Mouse (Mus musculus): Measurements from ENCODE around the gene Tex14. TPM values are rescaled to one million over a fixed set of nuclear protein-coding genes. Genes with fewer than 3 reads are reported as not detected.
A peak's percentile ranks its signal among the peaks of the same experiment; 100 is the strongest.
"Not testable (repeated sequence)": the region's sequence is repeated elsewhere in the genome, so short reads cannot be mapped to it uniquely, and the experiment has no call there.

Tex14 gene
- polyA plus RNA-seq, 1 experiment from 2014 or later, result 0.70 TPM

GRCm38 (mm10) chr11:87423551-87424325, 18.9 kb downstream of the Tex14 start:
- no peaks in the 10 kb centered on the region for H3K27me3 ChIP-seq (replicated peaks; ENCODE audit: control insufficient read depth, insufficient read depth, low read length)
- WGBS, result 39% methylated on average over 6 of the region's 6 CpGs
- ATAC-seq, result no peak
- no peak overlapping the region for H3K9ac ChIP-seq (ENCODE audit: low read depth, low read length)
- no peak overlapping the region for H3K4me2 ChIP-seq (ENCODE audit: low read depth, low read length)
- no peaks in the 10 kb centered on the region for H3K36me3 ChIP-seq (ENCODE audit: control insufficient read depth, insufficient read depth, low read length)
- H3K9me3 ChIP-seq (ENCODE audit: control insufficient read depth, low read length), result no peaks in the 10 kb centered on the region
- no peak overlapping the region for H3K27ac ChIP-seq (ENCODE audit: low read length)
- H3K4me3 ChIP-seq (ENCODE audit: low read length), result no peak overlapping the region
- H3K4me1 ChIP-seq (ENCODE audit: control insufficient read depth, insufficient read depth, low read length), result peaks cover 3% of the 10 kb centered on the region; the same call in 1 of the 2 replicates

- H3K4me1 ChIP-seq (ENCODE audit: control insufficient read depth, insufficient read depth, low read length), result peaks cover 3% of the 10 kb centered on the region; the same call in 1 of the 2 replicates
- peak overlapping the region; percentile 53 for H3K9ac ChIP-seq (ENCODE audit: low read depth, low read length)
- H3K4me2 ChIP-seq (ENCODE audit: low read depth, low read length), result peak overlapping the region; percentile 39
- H3K27me3 ChIP-seq (replicated peaks; ENCODE audit: control insufficient read depth, insufficient read depth, low read length), result no peaks in the 10 kb centered on the region
- WGBS, result 0% methylated on average over 7 of the region's 7 CpGs
- H3K27ac ChIP-seq (ENCODE audit: low read length), result no peak overlapping the region
- H3K36me3 ChIP-seq (ENCODE audit: control insufficient read depth, insufficient read depth, low read length), result no peaks in the 10 kb centered on the region
- H3K9me3 ChIP-seq (ENCODE audit: control insufficient read depth, low read length), result no peaks in the 10 kb centered on the region
- H3K4me3 ChIP-seq (ENCODE audit: low read length), result peak overlapping the region; percentile 41
- peak; percentile 68 for ATAC-seq
Measured at GRCm38 (mm10) chr11:87426121-87426449, 21.2 kb downstream of the Tex14 start.

GRCm38 (mm10) chr11:87426450-87427250, 21.8 kb downstream of the Tex14 start:
- peak overlapping the region; percentile 26 for H3K27ac ChIP-seq (ENCODE audit: low read length)
- peak overlapping the region; percentile 39 for H3K4me2 ChIP-seq (ENCODE audit: low read depth, low read length)
- H3K9ac ChIP-seq (ENCODE audit: low read depth, low read length), result peak overlapping the region; percentile 53
- H3K9me3 ChIP-seq (ENCODE audit: control insufficient read depth, low read length); H3K4me1 ChIP-seq (ENCODE audit: control insufficient read depth, insufficient read depth, low read length); H3K27me3 ChIP-seq (replicated peaks; ENCODE audit: control insufficient read depth, insufficient read depth, low read length); H3K36me3 ChIP-seq (ENCODE audit: control insufficient read depth, insufficient read depth, low read length): not testable (repeated sequence)
- peak overlapping the region; percentile 41 for H3K4me3 ChIP-seq (ENCODE audit: low read length)
- ATAC-seq, result peak; percentile 90
- whole genome bisulfite sequencing, result under 1% methylated on average over 24 of the region's 24 CpGs

GRCm38 (mm10) chr11:87427273-87428050, 22.6 kb downstream of the Tex14 start:
- Histone ChIP-seq H3K36me3 (ENCODE audit: control insufficient read depth, insufficient read depth, low read length) (no peaks in the 10 kb centered on the region), H3K4me1 (ENCODE audit: control insufficient read depth, insufficient read depth, low read length) (no peaks in the 10 kb centered on the region), H3K4me3 (ENCODE audit: low read length) (no peak overlapping the region), H3K27me3 (replicated peaks; ENCODE audit: control insufficient read depth, insufficient read depth, low read length) (no peaks in the 10 kb centered on the region), H3K4me2 (ENCODE audit: low read depth, low read length) (no peak overlapping the region), H3K9me3 (ENCODE audit: control insufficient read depth, low read length) (no peaks in the 10 kb centered on the region), H3K9ac (ENCODE audit: low read depth, low read length) (no peak overlapping the region), H3K27ac (ENCODE audit: low read length) (peak overlapping the region; percentile 26)
- 36% methylated on average over 1 of the region's 1 CpGs for WGBS
- ATAC-seq, result no peak

- no peak overlapping the region for H3K9ac ChIP-seq (ENCODE audit: low read depth, low read length)
- no peak overlapping the region for H3K4me3 ChIP-seq (ENCODE audit: low read length)
- H3K36me3 ChIP-seq (ENCODE audit: control insufficient read depth, insufficient read depth, low read length), result no peaks in the 10 kb centered on the region
- 52% methylated on average over 2 of the region's 2 CpGs for WGBS
- no peak for ATAC-seq
- H3K27me3 ChIP-seq (replicated peaks; ENCODE audit: control insufficient read depth, insufficient read depth, low read length), result no peaks in the 10 kb centered on the region
- no peak overlapping the region for H3K4me2 ChIP-seq (ENCODE audit: low read depth, low read length)
- no peak overlapping the region for H3K27ac ChIP-seq (ENCODE audit: low read length)
- H3K9me3 ChIP-seq (ENCODE audit: control insufficient read depth, low read length), result no peaks in the 10 kb centered on the region
- H3K4me1 ChIP-seq (ENCODE audit: control insufficient read depth, insufficient read depth, low read length), result no peaks in the 10 kb centered on the region
Measured at GRCm38 (mm10) chr11:87428051-87428673, 23.3 kb downstream of the Tex14 start.

GRCm38 (mm10) chr11:87429363-87429762, 24.5 kb downstream of the Tex14 start:
- ATAC-seq, result no peak
- 80% methylated on average over 4 of the region's 4 CpGs for WGBS
- Histone ChIP-seq H3K4me3 (ENCODE audit: low read length) (no peak overlapping the region), H3K27me3 (replicated peaks; ENCODE audit: control insufficient read depth, insufficient read depth, low read length) (no peaks in the 10 kb centered on the region), H3K27ac (ENCODE audit: low read length) (no peak overlapping the region), H3K4me2 (ENCODE audit: low read depth, low read length) (no peak overlapping the region), H3K36me3 (ENCODE audit: control insufficient read depth, insufficient read depth, low read length) (no peaks in the 10 kb centered on the region), H3K4me1 (ENCODE audit: control insufficient read depth, insufficient read depth, low read length) (no peaks in the 10 kb centered on the region), H3K9ac (ENCODE audit: low read depth, low read length) (0 out of 2 replicates have a peak overlapping the region, but pooled peaks have one; percentile 17), H3K9me3 (ENCODE audit: control insufficient read depth, low read length) (no peaks in the 10 kb centered on the region)

- Histone ChIP-seq H3K9me3 (ENCODE audit: control insufficient read depth, low read length) (no peaks in the 10 kb centered on the region), H3K27ac (ENCODE audit: low read length) (no peak overlapping the region), H3K4me1 (ENCODE audit: control insufficient read depth, insufficient read depth, low read length) (no peaks in the 10 kb centered on the region), H3K27me3 (replicated peaks; ENCODE audit: control insufficient read depth, insufficient read depth, low read length) (no peaks in the 10 kb centered on the region), H3K36me3 (ENCODE audit: control insufficient read depth, insufficient read depth, low read length) (no peaks in the 10 kb centered on the region), H3K9ac (ENCODE audit: low read depth, low read length) (no peak overlapping the region), H3K4me2 (ENCODE audit: low read depth, low read length) (no peak overlapping the region), H3K4me3 (ENCODE audit: low read length) (no peak overlapping the region)
- 76% methylated on average over 2 of the region's 2 CpGs for WGBS
- ATAC-seq, result no peak
Measured at GRCm38 (mm10) chr11:87430374-87430773, 25.5 kb downstream of the Tex14 start.

- not testable (repeated sequence) for H3K27ac ChIP-seq (ENCODE audit: low read length); H3K27me3 ChIP-seq (replicated peaks; ENCODE audit: control insufficient read depth, insufficient read depth, low read length); H3K4me2 ChIP-seq (ENCODE audit: low read depth, low read length); H3K4me1 ChIP-seq (ENCODE audit: control insufficient read depth, insufficient read depth, low read length); ATAC-seq; H3K4me3 ChIP-seq (ENCODE audit: low read length); H3K9ac ChIP-seq (ENCODE audit: low read depth, low read length); H3K9me3 ChIP-seq (ENCODE audit: control insufficient read depth, low read length); H3K36me3 ChIP-seq (ENCODE audit: control insufficient read depth, insufficient read depth, low read length)
- 90% methylated on average over 8 of the region's 8 CpGs for WGBS
Measured at GRCm38 (mm10) chr11:87431813-87432212, 26.9 kb downstream of the Tex14 start.

- no peak for ATAC-seq
- no peak overlapping the region for H3K27ac ChIP-seq (ENCODE audit: low read length)
- 79% methylated on average over 1 of the region's 1 CpGs for WGBS
- H3K36me3 ChIP-seq (ENCODE audit: control insufficient read depth, insufficient read depth, low read length), result no peaks in the 10 kb centered on the region
- H3K9me3 ChIP-seq (ENCODE audit: control insufficient read depth, low read length), result no peaks in the 10 kb centered on the region
- no peak overlapping the region for H3K9ac ChIP-seq (ENCODE audit: low read depth, low read length)
- H3K4me1 ChIP-seq (ENCODE audit: control insufficient read depth, insufficient read depth, low read length), result no peaks in the 10 kb centered on the region
- no peaks in the 10 kb centered on the region for H3K27me3 ChIP-seq (replicated peaks; ENCODE audit: control insufficient read depth, insufficient read depth, low read length)
- no peak overlapping the region for H3K4me2 ChIP-seq (ENCODE audit: low read depth, low read length)
- H3K4me3 ChIP-seq (ENCODE audit: low read length), result no peak overlapping the region
Measured at GRCm38 (mm10) chr11:87432447-87432846, 27.6 kb downstream of the Tex14 start.
